Mouse (Mus musculus): Measurements from ENCODE around the gene Olfr789. TPM values are rescaled to one million over a fixed set of nuclear protein-coding genes. Genes with fewer than 3 reads are reported as not detected.

Olfr789 gene
- polyA plus RNA-seq (2012; rRNA removed) = not detected in 2 replicates

- WGBS = 62% methylated on average over 2 of the region's 2 CpGs
- H3K4me3 ChIP-seq (ENCODE audit: extremely low read depth, insufficient read depth, insufficient read length) = no peak within 1 kb of the TSS
- no peak for TF ChIP-seq POLR2A (IDR thresholded peaks at IDR 0.05; ENCODE audit: low read depth, low read length)
- no peak for TF ChIP-seq CTCF (IDR thresholded peaks at IDR 0.05; ENCODE audit: extremely low read depth, insufficient read depth, insufficient read length, insufficient replicate concordance)
- DNase-seq (ENCODE audit: low read depth in 1 of 2, low spot score in 2 of 2) = no peak
- H3K36me3 ChIP-seq (ENCODE audit: control insufficient read depth, insufficient read depth, low read length) = no peaks in the 10 kb centered on the region
- no peaks in the 10 kb centered on the region for H3K4me1 ChIP-seq (ENCODE audit: control insufficient read depth, insufficient read depth, insufficient read length)
- no peaks in the 10 kb centered on the region for H3K27me3 ChIP-seq (ENCODE audit: control insufficient read depth, insufficient read depth, low read length)
- no peak within 1 kb of the TSS for H3K27ac ChIP-seq (ENCODE audit: insufficient read depth, low read length)
These were observed at the start of gene Olfr789 for GRCm38 (mm10) chr10:129484452-129484851. Olfr789 (plus strand) TSS chr10:129484752.

- TF ChIP-seq POLR2A (IDR thresholded peaks at IDR 0.05; ENCODE audit: low read depth, low read length) = no peak
- no peak for TF ChIP-seq CTCF (IDR thresholded peaks at IDR 0.05; ENCODE audit: extremely low read depth, insufficient read depth, insufficient read length, insufficient replicate concordance)
- Histone ChIP-seq H3K27ac (ENCODE audit: insufficient read depth, low read length) (no peak within 1 kb of the TSS), H3K4me3 (ENCODE audit: extremely low read depth, insufficient read depth, insufficient read length) (no peak within 1 kb of the TSS), H3K27me3 (ENCODE audit: control insufficient read depth, insufficient read depth, low read length) (no peaks in the 10 kb centered on the region), H3K36me3 (ENCODE audit: control insufficient read depth, insufficient read depth, low read length) (no peaks in the 10 kb centered on the region), H3K4me1 (ENCODE audit: control insufficient read depth, insufficient read depth, insufficient read length) (no peaks in the 10 kb centered on the region)
- 75% methylated on average over 3 of the region's 3 CpGs for WGBS
- no peak for DNase-seq (ENCODE audit: low read depth in 1 of 2, low spot score in 2 of 2)
These were observed 23.0 kb upstream of the Olfr789 start, which contains the start of gene Olfr787 for GRCm38 (mm10) chr10:129461562-129461961. Olfr787 (plus strand) TSS chr10:129461862.

- Histone ChIP-seq H3K36me3 (ENCODE audit: control insufficient read depth, insufficient read depth, low read length) (no peaks in the 10 kb centered on the region), H3K27ac (ENCODE audit: insufficient read depth, low read length) (no peak within 1 kb of the TSS), H3K4me1 (ENCODE audit: control insufficient read depth, insufficient read depth, insufficient read length) (no peaks in the 10 kb centered on the region), H3K27me3 (ENCODE audit: control insufficient read depth, insufficient read depth, low read length) (no peaks in the 10 kb centered on the region), H3K4me3 (ENCODE audit: extremely low read depth, insufficient read depth, insufficient read length) (no peak within 1 kb of the TSS)
- DNase-seq (ENCODE audit: low read depth in 1 of 2, low spot score in 2 of 2) = no peak
- TF ChIP-seq CTCF (IDR thresholded peaks at IDR 0.05; ENCODE audit: extremely low read depth, insufficient read depth, insufficient read length, insufficient replicate concordance) (no peak), POLR2A (IDR thresholded peaks at IDR 0.05; ENCODE audit: low read depth, low read length) (no peak)
These were observed 13.9 kb upstream of the Olfr789 start, which contains the start of gene Olfr788 for GRCm38 (mm10) chr10:129470698-129471097. Olfr788 (plus strand) TSS chr10:129470998.

- no peaks in the 10 kb centered on the region for H3K27me3 ChIP-seq (ENCODE audit: control insufficient read depth, insufficient read depth, low read length)
- no peak overlapping the region for H3K4me3 ChIP-seq (ENCODE audit: extremely low read depth, insufficient read depth, insufficient read length)
- 75% methylated on average over 2 of the region's 2 CpGs for WGBS
- no peak overlapping the region for H3K27ac ChIP-seq (ENCODE audit: insufficient read depth, low read length)
- no peak for TF ChIP-seq POLR2A (IDR thresholded peaks at IDR 0.05; ENCODE audit: low read depth, low read length)
- no peak for TF ChIP-seq CTCF (IDR thresholded peaks at IDR 0.05; ENCODE audit: extremely low read depth, insufficient read depth, insufficient read length, insufficient replicate concordance)
- no peaks in the 10 kb centered on the region for H3K36me3 ChIP-seq (ENCODE audit: control insufficient read depth, insufficient read depth, low read length)
- no peaks in the 10 kb centered on the region for H3K4me1 ChIP-seq (ENCODE audit: control insufficient read depth, insufficient read depth, insufficient read length)
- no peak for DNase-seq (ENCODE audit: low read depth in 1 of 2, low spot score in 2 of 2)
These were observed 11.3 kb upstream of the Olfr789 start for GRCm38 (mm10) chr10:129473256-129473655.

GRCm38 (mm10) chr10:129473723-129474122, 10.8 kb upstream of the Olfr789 start:
- Histone ChIP-seq H3K36me3 (ENCODE audit: control insufficient read depth, insufficient read depth, low read length) (no peaks in the 10 kb centered on the region), H3K4me3 (ENCODE audit: extremely low read depth, insufficient read depth, insufficient read length) (no peak overlapping the region), H3K27me3 (ENCODE audit: control insufficient read depth, insufficient read depth, low read length) (no peaks in the 10 kb centered on the region), H3K27ac (ENCODE audit: insufficient read depth, low read length) (no peak overlapping the region), H3K4me1 (ENCODE audit: control insufficient read depth, insufficient read depth, insufficient read length) (no peaks in the 10 kb centered on the region)
- DNase-seq (ENCODE audit: low read depth in 1 of 2, low spot score in 2 of 2) = no peak
- no peak for TF ChIP-seq POLR2A (IDR thresholded peaks at IDR 0.05; ENCODE audit: low read depth, low read length)
- TF ChIP-seq CTCF (IDR thresholded peaks at IDR 0.05; ENCODE audit: extremely low read depth, insufficient read depth, insufficient read length, insufficient replicate concordance) = no peak

GRCm38 (mm10) chr10:129490101-129490500, 5.5 kb downstream of the Olfr789 start:
- no peak overlapping the region for H3K27ac ChIP-seq (ENCODE audit: insufficient read depth, low read length)
- 77% methylated on average over 2 of the region's 2 CpGs for WGBS

GRCm38 (mm10) chr10:129498192-129498591, 13.6 kb downstream of the Olfr789 start, which contains the start of gene Olfr790:
Olfr790 (plus strand) TSS chr10:129498492.
- no peaks in the 10 kb centered on the region for H3K36me3 ChIP-seq (ENCODE audit: control insufficient read depth, insufficient read depth, low read length)
- H3K4me1 ChIP-seq (ENCODE audit: control insufficient read depth, insufficient read depth, insufficient read length) = no peaks in the 10 kb centered on the region
- TF ChIP-seq POLR2A (IDR thresholded peaks at IDR 0.05; ENCODE audit: low read depth, low read length) = no peak
- TF ChIP-seq CTCF (IDR thresholded peaks at IDR 0.05; ENCODE audit: extremely low read depth, insufficient read depth, insufficient read length, insufficient replicate concordance) = no peak
- H3K27me3 ChIP-seq (ENCODE audit: control insufficient read depth, insufficient read depth, low read length) = no peaks in the 10 kb centered on the region
- no peak for DNase-seq (ENCODE audit: low read depth in 1 of 2, low spot score in 2 of 2)
- no peak within 1 kb of the TSS for H3K4me3 ChIP-seq (ENCODE audit: extremely low read depth, insufficient read depth, insufficient read length)
- no peak within 1 kb of the TSS for H3K27ac ChIP-seq (ENCODE audit: insufficient read depth, low read length)

More at GRCm38 (mm10) chr10:129490101-129490500, 5.5 kb downstream of the Olfr789 start:
- no peaks in the 10 kb centered on the region for H3K4me1 ChIP-seq (ENCODE audit: control insufficient read depth, insufficient read depth, insufficient read length)
- no peaks in the 10 kb centered on the region for H3K36me3 ChIP-seq (ENCODE audit: control insufficient read depth, insufficient read depth, low read length)
- no peak overlapping the region for H3K4me3 ChIP-seq (ENCODE audit: extremely low read depth, insufficient read depth, insufficient read length)
- H3K27me3 ChIP-seq (ENCODE audit: control insufficient read depth, insufficient read depth, low read length) = no peaks in the 10 kb centered on the region
- no peak for TF ChIP-seq POLR2A (IDR thresholded peaks at IDR 0.05; ENCODE audit: low read depth, low read length)
- TF ChIP-seq CTCF (IDR thresholded peaks at IDR 0.05; ENCODE audit: extremely low read depth, insufficient read depth, insufficient read length, insufficient replicate concordance) = no peak
- DNase-seq (ENCODE audit: low read depth in 1 of 2, low spot score in 2 of 2) = no peak
